Mouse (Mus musculus): ENCODE measurements around the gene Sema6d.

Gene Sema6d

DNA sequence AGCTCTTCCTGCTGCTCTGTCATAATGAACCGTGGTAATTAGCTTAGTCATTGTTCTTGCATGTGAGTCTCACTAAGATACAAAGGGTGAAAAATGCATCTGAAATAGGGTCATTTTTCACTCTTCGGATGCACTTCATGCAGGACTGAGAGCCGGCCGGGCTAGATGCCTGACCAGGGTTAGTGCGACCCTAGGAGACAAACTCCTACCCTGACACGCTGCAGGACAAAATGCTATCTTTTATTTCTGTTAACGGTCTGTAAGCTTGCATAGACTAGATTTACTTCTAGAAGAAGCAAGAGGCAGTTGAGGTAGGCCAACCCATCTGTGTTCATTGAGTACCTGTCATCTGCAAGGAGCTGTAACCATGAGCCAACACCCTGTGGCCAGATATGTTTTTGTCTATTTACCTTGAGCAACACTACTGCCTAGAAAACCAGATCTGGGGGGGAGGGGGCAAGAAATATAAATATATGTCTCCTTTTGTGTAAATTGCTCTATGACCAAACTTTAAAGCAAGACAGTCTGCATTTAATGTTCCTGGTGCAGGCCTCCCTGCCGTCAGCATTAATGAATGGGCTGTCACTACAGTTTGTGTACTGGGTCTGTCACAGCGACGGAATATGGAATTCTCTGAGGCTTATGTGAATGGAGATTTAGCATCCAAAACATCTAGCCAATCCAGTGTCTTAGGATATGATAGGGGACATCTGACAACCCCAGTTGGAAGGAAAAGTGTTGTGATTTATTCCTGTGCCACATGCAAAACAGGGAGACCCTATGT is 523.1 kb downstream of the Sema6d start:
- DNase-seq (ENCODE audit: low read depth): no peak

GRCm38 (mm10) chr2:124613671-124614210 is 524.0 kb downstream of the Sema6d start:
- DNase-seq (ENCODE audit: low read depth): no peak

DNA sequence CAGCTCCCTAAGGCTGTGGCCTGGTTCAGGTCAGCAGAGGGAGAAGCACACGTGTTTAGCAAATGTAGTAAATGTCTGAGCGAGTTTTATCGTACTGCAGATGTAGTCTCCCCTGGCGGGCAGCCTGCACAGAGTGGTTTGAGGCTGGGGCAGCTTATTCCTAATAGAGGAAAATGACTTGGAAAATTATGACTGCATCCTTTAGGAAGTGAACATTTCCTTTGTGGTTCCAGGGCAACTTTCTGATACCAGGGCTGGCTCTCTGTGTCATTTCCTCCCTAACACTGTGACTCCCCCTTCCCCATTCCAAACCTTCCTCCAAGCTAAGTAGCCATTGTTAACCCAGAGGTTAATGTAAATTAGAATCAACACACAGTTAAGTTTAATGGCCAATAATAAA is 527.0 kb downstream of the Sema6d start:
- no peak for DNase-seq (ENCODE audit: low read depth)

DNA sequence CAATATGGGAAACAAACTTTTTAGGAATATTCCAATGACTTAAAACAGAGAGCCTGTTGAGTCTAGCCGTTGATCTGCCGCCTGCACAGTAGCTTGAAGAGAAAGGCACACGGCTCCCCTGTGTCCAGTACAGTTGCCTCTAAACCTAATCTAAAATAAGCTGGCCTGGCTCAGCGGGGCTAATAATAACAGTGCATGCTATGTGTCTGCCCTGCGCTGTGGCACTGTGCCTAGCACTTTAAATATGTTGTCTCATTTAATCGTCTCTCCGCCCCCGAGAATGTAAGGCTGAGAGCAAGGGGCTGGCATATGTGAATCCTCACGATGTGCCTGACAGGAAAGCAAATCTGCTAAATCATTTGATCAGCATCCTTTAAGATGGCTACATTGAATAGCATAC is 527.7 kb downstream of the Sema6d start:
- no peak for DNase-seq (ENCODE audit: low read depth)

GRCm38 (mm10) chr2:124618091-124618490 is 528.3 kb downstream of the Sema6d start:
- no peak for DNase-seq (ENCODE audit: low read depth)

DNA sequence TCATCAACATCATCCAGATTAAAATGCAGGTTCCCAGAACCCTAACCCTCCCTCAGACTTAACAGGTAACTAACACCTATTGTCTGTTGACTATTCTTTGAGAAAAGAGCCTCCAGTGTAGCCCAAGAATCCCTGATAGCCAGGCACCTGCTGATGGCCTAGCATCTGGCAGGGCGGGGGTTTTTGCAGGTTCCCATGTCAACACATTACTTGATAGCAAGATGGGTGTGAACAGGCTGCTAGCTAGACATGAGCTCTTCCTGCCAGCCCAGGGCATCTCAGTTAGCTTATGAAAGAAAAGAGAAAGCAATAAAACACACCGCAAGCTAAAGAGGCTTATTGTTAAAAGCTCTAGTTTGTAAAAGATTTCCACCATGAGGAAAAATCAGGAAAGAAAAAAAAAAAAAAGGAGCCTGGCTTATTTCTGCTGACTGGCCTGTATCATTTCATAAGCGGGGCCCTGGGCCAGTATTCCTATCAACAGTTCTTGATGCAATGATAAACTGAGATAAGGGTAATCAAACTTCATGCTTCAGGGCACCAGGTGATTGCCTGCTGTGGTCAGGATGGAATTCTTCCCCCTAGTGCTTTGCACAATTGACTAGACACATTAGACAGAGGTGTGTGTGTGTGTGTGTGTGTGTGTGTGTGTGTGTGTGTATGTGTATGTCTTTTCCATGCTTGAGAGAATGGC is 528.9 kb downstream of the Sema6d start:
- DNase-seq (ENCODE audit: low read depth): no peak

DNA sequence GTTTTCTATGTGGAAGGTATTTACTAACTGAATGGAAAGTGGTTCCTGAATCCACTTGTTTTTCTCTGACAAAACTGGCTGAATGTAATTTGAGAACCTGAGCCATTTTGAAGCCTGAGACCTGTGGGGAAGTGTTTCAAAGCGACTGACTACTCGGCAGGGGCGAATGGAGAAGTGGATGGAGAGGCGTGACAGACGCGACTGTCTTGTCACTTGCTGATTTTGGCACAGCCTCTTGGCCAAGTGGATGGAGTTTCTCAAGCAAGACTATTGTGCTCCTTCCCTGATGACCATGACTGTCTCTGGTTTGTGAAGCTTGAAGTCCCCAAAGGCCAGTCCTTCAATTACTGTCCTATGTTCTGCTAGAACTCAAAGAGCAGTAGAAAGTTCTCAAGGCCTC is 530.7 kb downstream of the Sema6d start:
- DNase-seq (ENCODE audit: low read depth): no peak

- no peak for DNase-seq (ENCODE audit: low read depth)
Observed at GRCm38 (mm10) chr2:124621972-124622621, 532.3 kb downstream of the Sema6d start.

GRCm38 (mm10) chr2:124624247-124624929 is 534.6 kb downstream of the Sema6d start:
- DNase-seq (ENCODE audit: low read depth): no peak

GRCm38 (mm10) chr2:124626425-124626824 is 536.7 kb downstream of the Sema6d start:
- DNase-seq (ENCODE audit: low read depth): no peak

DNA sequence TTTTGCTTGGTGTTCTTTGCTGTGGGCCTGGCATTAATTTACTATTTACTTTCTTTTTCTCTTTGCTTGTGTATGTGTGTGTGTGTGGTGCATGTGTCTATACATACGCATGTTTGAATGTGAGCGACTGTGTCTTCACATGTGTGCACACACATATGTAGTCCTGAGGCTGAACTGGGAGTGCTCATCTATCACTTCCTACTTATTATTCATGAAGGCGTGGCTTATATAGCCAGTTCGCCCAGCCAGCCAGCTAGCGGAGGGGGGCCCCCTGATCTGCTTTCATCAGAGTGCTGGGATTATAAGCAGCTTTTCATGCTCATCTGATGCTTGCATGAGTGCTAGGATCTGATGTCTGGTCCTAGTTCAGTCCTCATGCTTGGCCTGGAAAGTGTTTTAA is 537.9 kb downstream of the Sema6d start:
- no peak for DNase-seq (ENCODE audit: low read depth)

DNA sequence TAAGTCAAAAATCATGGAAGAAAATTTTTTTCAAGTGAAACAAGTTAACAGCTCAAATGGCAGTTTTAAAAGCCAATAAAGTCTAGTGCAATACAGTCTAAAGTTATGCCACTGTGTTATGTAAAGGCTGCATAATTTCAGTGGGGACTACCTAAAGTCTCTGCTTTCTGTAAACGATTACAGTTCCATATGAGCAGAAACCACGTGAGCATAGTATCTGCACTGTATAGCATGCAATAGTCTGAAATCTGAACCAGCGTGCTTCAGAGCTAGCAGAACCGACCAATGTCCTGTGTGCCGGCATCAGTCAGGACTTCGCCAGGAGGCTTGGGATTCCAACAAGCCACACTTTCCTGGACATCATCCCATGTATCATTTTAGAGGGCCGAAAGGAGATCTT is 538.9 kb downstream of the Sema6d start:
- DNase-seq (ENCODE audit: low read depth): no peak

DNA sequence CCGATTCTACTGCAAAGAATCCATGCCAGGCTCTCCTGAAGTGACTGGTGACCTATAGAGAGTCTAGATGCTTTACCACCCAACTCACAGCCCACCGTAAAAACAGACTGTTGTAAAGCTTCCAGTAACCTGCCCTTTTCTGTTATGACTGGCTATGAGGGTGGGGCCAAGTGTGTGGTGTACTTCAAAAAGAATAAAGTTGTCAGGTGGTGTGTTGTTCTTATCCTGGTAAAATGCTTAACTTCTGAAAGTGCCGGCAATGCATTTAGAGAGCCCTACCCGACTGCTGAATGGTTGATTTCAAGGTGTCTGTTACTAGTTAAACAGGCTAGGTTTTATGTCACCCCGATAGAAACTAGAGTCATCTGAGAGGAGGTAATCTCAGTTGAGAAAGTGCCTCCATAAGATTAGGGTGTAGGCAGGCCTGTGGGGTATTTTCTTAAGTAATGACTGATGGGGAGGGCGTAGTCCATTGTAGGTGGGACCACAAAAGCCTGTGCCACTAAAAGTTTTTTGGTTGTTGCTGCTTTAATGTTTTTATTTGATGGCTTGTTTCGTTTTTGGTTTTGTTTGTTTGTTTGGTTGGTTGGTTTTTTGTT is 544.7 kb downstream of the Sema6d start:
- DNase-seq (ENCODE audit: low read depth): no peak

GRCm38 (mm10) chr2:124635271-124635865 is 545.6 kb downstream of the Sema6d start:
- DNase-seq (ENCODE audit: low read depth): no peak

DNA sequence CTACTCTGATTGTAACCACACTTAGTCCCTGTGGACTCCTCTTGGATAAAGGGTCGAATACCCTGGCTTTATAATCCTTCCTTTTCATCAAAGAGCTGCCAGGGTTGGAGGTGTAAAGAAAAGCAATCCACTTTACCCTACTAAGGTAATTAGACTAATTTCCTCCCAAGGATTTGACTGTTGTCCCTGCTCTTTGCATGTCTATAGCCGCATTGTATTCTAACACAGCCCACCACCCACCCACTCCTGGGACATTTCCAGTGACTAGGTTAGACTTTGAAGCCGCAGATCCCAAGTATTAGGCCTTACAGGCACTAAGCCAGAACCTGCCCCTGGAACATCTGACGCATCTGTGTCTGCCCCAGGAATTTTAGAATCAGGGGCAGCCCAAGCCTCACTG is 547.3 kb downstream of the Sema6d start:
- DNase-seq (ENCODE audit: low read depth): no peak

DNA sequence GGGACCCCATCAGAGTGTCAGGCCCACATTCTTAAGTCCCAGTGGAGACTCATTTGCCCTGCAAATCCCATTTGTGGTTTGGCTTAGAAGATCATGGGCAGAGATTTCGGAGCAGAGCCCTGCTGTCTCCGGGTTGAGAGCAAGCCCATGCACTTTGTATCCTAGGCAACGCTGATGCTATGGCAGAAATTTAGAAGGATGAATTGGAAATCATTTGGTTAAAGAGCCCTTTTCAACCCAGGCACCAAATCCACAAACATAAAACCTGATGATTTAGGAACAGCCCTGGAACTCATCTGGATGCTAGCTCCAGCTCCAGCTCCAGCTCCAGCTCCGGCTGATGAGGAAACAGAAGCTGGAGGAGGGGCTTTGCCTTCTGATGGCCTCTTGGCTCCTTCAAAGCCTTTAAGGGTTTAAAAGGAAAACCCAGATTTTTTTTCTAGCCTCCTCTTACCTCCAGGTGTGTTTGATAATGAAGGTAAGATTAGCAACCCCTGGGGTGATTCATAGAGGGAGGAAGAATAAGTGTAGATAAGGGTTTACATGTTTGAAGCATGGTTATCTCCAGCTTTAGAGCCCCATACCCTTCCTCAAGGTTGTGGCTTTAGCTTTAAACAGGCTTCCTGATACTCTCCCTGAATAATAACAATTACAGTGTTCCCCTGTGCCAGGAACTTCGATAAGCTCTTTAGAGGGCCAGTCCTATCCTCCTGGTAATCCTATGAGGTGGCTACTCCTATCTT is 549.6 kb downstream of the Sema6d start:
- DNase-seq (ENCODE audit: low read depth): no peak

GRCm38 (mm10) chr2:124640500-124641193 is 550.9 kb downstream of the Sema6d start:
- DNase-seq (ENCODE audit: low read depth): no peak

- no peak for DNase-seq (ENCODE audit: low read depth)
Observed at GRCm38 (mm10) chr2:124641194-124641558, 551.4 kb downstream of the Sema6d start.

GRCm38 (mm10) chr2:124642131-124642530 is 552.4 kb downstream of the Sema6d start:
- DNase-seq (ENCODE audit: low read depth): no peak

DNA sequence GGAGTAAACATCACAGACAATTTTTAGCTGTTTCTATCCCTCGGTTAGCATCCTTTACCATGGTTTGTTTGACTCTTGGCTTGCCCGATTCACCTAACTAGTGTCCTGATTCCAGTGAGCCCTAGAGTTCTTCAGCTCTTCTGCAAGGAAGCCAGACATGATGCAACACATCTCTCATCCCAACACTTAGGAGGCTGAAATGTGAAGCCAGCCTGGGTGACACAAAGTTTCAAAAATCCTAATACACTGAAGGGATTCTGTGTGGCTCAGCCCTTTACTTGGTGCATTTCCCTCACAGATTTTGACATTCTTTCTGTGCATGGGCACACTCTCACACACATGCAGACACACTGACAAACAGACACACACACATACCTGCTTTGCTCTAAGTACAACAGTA is 560.8 kb downstream of the Sema6d start:
- DNase-seq (ENCODE audit: low read depth): no peak
